ENCODE assay signal across 8 mouse cellular contexts in the genomic region with DNA sequence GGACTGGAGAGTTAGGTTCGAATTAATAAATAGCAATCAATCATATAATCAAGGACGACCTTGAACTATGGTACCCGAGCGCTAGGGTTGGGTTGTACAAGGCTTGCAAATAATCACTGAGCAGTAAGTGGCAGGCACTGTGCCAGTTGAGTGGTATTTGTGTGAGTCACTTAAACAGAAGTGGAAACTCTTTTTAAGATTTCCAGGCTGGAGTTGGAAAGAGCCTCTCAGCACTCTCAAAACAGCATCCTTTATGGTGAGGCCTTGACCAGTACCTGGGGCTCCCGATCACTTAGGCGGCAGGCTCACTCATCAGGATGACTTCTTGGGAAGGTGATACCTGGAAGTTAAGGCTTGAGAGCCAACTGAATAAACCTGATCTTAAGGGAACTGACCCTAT. TPM values are rescaled to one million over a fixed set of nuclear protein-coding genes. Genes with fewer than 3 reads are reported as not detected.
DNase-seq lines count a peak whose midpoint lies in the region; ATAC-seq and TF ChIP-seq lines count a peak whose summit lies in the region.

No protein-coding gene starts in this region.

- H3K27me3 ChIP-seq in kidney, adult 2 months (replicated peaks; ENCODE audit: control insufficient read depth, insufficient read depth, low read length), result no peaks in the 10 kb centered on the region
- no peaks in the 10 kb centered on the region for H3K27me3 ChIP-seq in forebrain, postnatal 0 days (ENCODE audit: insufficient read depth, low read length)
- H3K27me3 ChIP-seq in kidney, embryonic 16.5 days (ENCODE audit: insufficient read depth, low read length), result no peaks in the 10 kb centered on the region

- no peaks in the 10 kb centered on the region for H3K9me3 ChIP-seq in forebrain, postnatal 0 days (ENCODE audit: low read length)
- H3K9me3 ChIP-seq in kidney, embryonic 16.5 days (ENCODE audit: low read length), result no peaks in the 10 kb centered on the region

- peak overlapping the region; percentile 94 for H3K27ac ChIP-seq in kidney, adult 2 months (ENCODE audit: insufficient read depth, low read depth, low read length)
- H3K27ac ChIP-seq in forebrain, postnatal 0 days (ENCODE audit: low read depth, low read length), result peak overlapping the region; percentile 100
- H3K27ac ChIP-seq in kidney, embryonic 16.5 days (ENCODE audit: low read length), result peak overlapping the region; percentile 99
- H3K27ac ChIP-seq in macrophage, result peak overlapping the region; percentile 99

- H3K4me2 ChIP-seq in forebrain, postnatal 0 days (ENCODE audit: low read depth), result peak overlapping the region; percentile 97
- H3K4me2 ChIP-seq in kidney, embryonic 16.5 days (replicated peaks; ENCODE audit: low read depth, low read length), result peak overlapping the region; percentile 73

- peaks cover 20% of the 10 kb centered on the region for H3K36me3 ChIP-seq in kidney, adult 2 months (ENCODE audit: control insufficient read depth, insufficient read depth, low read length)
- H3K36me3 ChIP-seq in forebrain, postnatal 0 days (ENCODE audit: insufficient read depth), result peaks cover 62% of the 10 kb centered on the region
- peaks cover 50% of the 10 kb centered on the region for H3K36me3 ChIP-seq in kidney, embryonic 16.5 days (ENCODE audit: insufficient read depth, low read length)
- peaks cover 47% of the 10 kb centered on the region for H3K36me3 ChIP-seq in macrophage (ENCODE audit: inconsistent target)

- peaks cover 15% of the 10 kb centered on the region for H3K79me2 ChIP-seq in macrophage (ENCODE audit: inconsistent target)

- peaks cover 14% of the 10 kb centered on the region; the same call in 1 of the 2 replicates for H3K4me1 ChIP-seq in kidney, adult 2 months (ENCODE audit: control insufficient read depth, insufficient read depth, low read length)
- H3K4me1 ChIP-seq in forebrain, postnatal 0 days (ENCODE audit: insufficient read depth), result peaks cover 22% of the 10 kb centered on the region
- peaks cover 31% of the 10 kb centered on the region for H3K4me1 ChIP-seq in kidney, embryonic 16.5 days (ENCODE audit: insufficient read depth, low read length)

- no peak for ATAC-seq in forebrain, postnatal 0 days
- no peak for ATAC-seq in kidney, embryonic 16.5 days (ENCODE audit: low FRiP score, low TSS enrichment)

- peak; percentile 44 for DNase-seq in kidney, adult 2 months
- DNase-seq in kidney, adult 8-10 months, result no peak
- peak; percentile 70 for DNase-seq in adipocyte (ENCODE audit: low spot score)
- no peak for DNase-seq in forebrain, postnatal 0 days
- no peak for DNase-seq in c-Kit-positive CD71-positive TER-119-positive erythroid progenitor cells, embryonic 14.5 days (ENCODE audit: low spot score)
- no peak for DNase-seq in layer of hippocampus, adult 9-10 months (ENCODE audit: low spot score)

- no peak for TF ChIP-seq POLR2A in kidney, adult 2 months (IDR thresholded peaks at IDR 0.05; ENCODE audit: low read depth, low read length)

- TF ChIP-seq CTCF in kidney, adult 2 months (conservative IDR thresholded peaks at IDR 0.05; ENCODE audit: insufficient read depth, insufficient read length, low read depth, low read length), result no peak
- TF ChIP-seq CTCF in forebrain, postnatal 0 days (IDR thresholded peaks at IDR 0.05; ENCODE audit: low read depth), result no peak

- WGBS in kidney, adult 2 months, result 25% methylated on average over 6 of the region's 6 CpGs
- WGBS in forebrain, postnatal 0 days, result 56% methylated on average over 6 of the region's 6 CpGs
- 25% methylated on average over 6 of the region's 6 CpGs for WGBS in kidney, embryonic 16.5 days
- 75% methylated on average over 6 of the region's 6 CpGs for WGBS in macrophage (ENCODE audit: missing documents)

- H3K9ac ChIP-seq in forebrain, postnatal 0 days, result peak overlapping the region; percentile 73
- peak overlapping the region; percentile 100 for H3K9ac ChIP-seq in kidney, embryonic 16.5 days (replicated peaks; ENCODE audit: low read length)

- H3K4me3 ChIP-seq in kidney, adult 2 months (ENCODE audit: insufficient read depth, low read depth, low read length), result peak overlapping the region; percentile 60
- H3K4me3 ChIP-seq in forebrain, postnatal 0 days (ENCODE audit: low read depth, low read length), result peak overlapping the region; percentile 93
- H3K4me3 ChIP-seq in kidney, embryonic 16.5 days (ENCODE audit: low read length), result peak overlapping the region; percentile 100
- peak overlapping the region; percentile 96 for H3K4me3 ChIP-seq in macrophage (ENCODE audit: inconsistent target)

RNA-seq across cellular contexts. Expression of gene Atf4, which starts 0.8 kb away (rescaled TPM):
- polyA plus RNA-seq in kidney, adult 2 months (2012; rRNA removed), result 92.3 and 126 TPM in 2 replicates
- 163 and 164 TPM in 2 replicates for total RNA-seq in forebrain, postnatal 0 days (2014; rRNA removed)
- polyA plus RNA-seq in forebrain, postnatal 0 days (2015; fragmentation: Nextera tagmentation; extraction: Ambion mirVana), result 103 and 109 TPM in 2 replicates
- 127 and 132 TPM in 2 replicates for polyA plus RNA-seq in kidney, embryonic 16.5 days (2015; fragmentation: Nextera tagmentation; extraction: Ambion mirVana)
- 100 to 1,000 TPM in 24 of 26 experiments, 10 to 100 TPM in 2; 83.4 to 184 (median 141) TPM for total RNA-seq in macrophage (2018; cell fraction: chromatin; rRNA removed)
- total RNA-seq in macrophage (2018; cell fraction: cytosol; rRNA removed), result 100 to 1,000 TPM in 25 of 26 experiments, 10 to 100 TPM in 1; 89.8 to 398 (median 191) TPM
- 100 to 1,000 TPM; 148 to 370 (median 282) TPM for total RNA-seq in macrophage (2018; cell fraction: nucleus; rRNA removed)
- 80.3 to 97.1 TPM (median 95.4 TPM) in 3 replicates for polyA plus RNA-seq in macrophage (2018)

RNA-seq across cellular contexts. Expression of gene Rps19bp1, which starts 9.9 kb away (rescaled TPM):
- polyA plus RNA-seq in kidney, adult 2 months (2012; rRNA removed), result 25.8 and 29.9 TPM in 2 replicates
- 38.7 and 56.6 TPM in 2 replicates for total RNA-seq in forebrain, postnatal 0 days (2014; rRNA removed)
- 84.7 and 98.9 TPM in 2 replicates for polyA plus RNA-seq in forebrain, postnatal 0 days (2015; fragmentation: Nextera tagmentation; extraction: Ambion mirVana)
- 48.5 and 50.8 TPM in 2 replicates for polyA plus RNA-seq in kidney, embryonic 16.5 days (2015; fragmentation: Nextera tagmentation; extraction: Ambion mirVana)
- total RNA-seq in macrophage (2018; cell fraction: chromatin; rRNA removed), result 10 to 100 TPM in 8 of 26 experiments, 1 to 10 TPM in 18; 1.8 to 18.5 (median 7.6) TPM
- total RNA-seq in macrophage (2018; cell fraction: cytosol; rRNA removed), result 10 to 100 TPM; 24.2 to 45.7 (median 35.4) TPM
- total RNA-seq in macrophage (2018; cell fraction: nucleus; rRNA removed), result 10 to 100 TPM in 14 of 26 experiments, 1 to 10 TPM in 12; 4.0 to 20.9 (median 10.4) TPM
- 26.4 to 49.1 TPM (median 28.5 TPM) in 3 replicates for polyA plus RNA-seq in macrophage (2018)

RNA-seq across cellular contexts. Expression of gene AC140267.1, which starts 18.6 kb away (rescaled TPM):
- polyA plus RNA-seq in kidney, adult 2 months (2012; rRNA removed), result not detected in 2 replicates
- not detected in 2 replicates for total RNA-seq in forebrain, postnatal 0 days (2014; rRNA removed)
- not detected in 2 replicates for polyA plus RNA-seq in forebrain, postnatal 0 days (2015; fragmentation: Nextera tagmentation; extraction: Ambion mirVana)
- polyA plus RNA-seq in kidney, embryonic 16.5 days (2015; fragmentation: Nextera tagmentation; extraction: Ambion mirVana), result 3.3 TPM in 1 of 2 replicates, not detected in the other
- total RNA-seq in macrophage (2018; cell fraction: chromatin; rRNA removed), result not detected
- total RNA-seq in macrophage (2018; cell fraction: cytosol; rRNA removed), result not detected
- not detected for total RNA-seq in macrophage (2018; cell fraction: nucleus; rRNA removed)
- not detected in 3 replicates for polyA plus RNA-seq in macrophage (2018)

RNA-seq across cellular contexts. Expression of gene Mief1, which starts 20.4 kb away (rescaled TPM):
- 16.3 and 16.9 TPM in 2 replicates for polyA plus RNA-seq in kidney, adult 2 months (2012; rRNA removed)
- 28.1 and 37.0 TPM in 2 replicates for total RNA-seq in forebrain, postnatal 0 days (2014; rRNA removed)
- 13.5 and 20.0 TPM in 2 replicates for polyA plus RNA-seq in forebrain, postnatal 0 days (2015; fragmentation: Nextera tagmentation; extraction: Ambion mirVana)
- 36.3 and 38.1 TPM in 2 replicates for polyA plus RNA-seq in kidney, embryonic 16.5 days (2015; fragmentation: Nextera tagmentation; extraction: Ambion mirVana)
- total RNA-seq in macrophage (2018; cell fraction: chromatin; rRNA removed), result 10 to 100 TPM; 19.7 to 84.6 (median 51.9) TPM
- 10 to 100 TPM; 14.3 to 33.9 (median 28.8) TPM for total RNA-seq in macrophage (2018; cell fraction: cytosol; rRNA removed)
- 10 to 100 TPM; 18.9 to 59.3 (median 38.4) TPM for total RNA-seq in macrophage (2018; cell fraction: nucleus; rRNA removed)
- 11.6 to 15.1 TPM (median 13.3 TPM) in 3 replicates for polyA plus RNA-seq in macrophage (2018)

RNA-seq across cellular contexts. Expression of gene Cacna1i, which starts 32.8 kb away (rescaled TPM):
- polyA plus RNA-seq in kidney, adult 2 months (2012; rRNA removed), result 0.16 and 0.89 TPM in 2 replicates
- total RNA-seq in forebrain, postnatal 0 days (2014; rRNA removed), result 11.1 and 12.5 TPM in 2 replicates
- 0.34 and 0.58 TPM in 2 replicates for polyA plus RNA-seq in forebrain, postnatal 0 days (2015; fragmentation: Nextera tagmentation; extraction: Ambion mirVana)
- polyA plus RNA-seq in kidney, embryonic 16.5 days (2015; fragmentation: Nextera tagmentation; extraction: Ambion mirVana), result not detected in 2 replicates
- not detected for total RNA-seq in macrophage (2018; cell fraction: chromatin; rRNA removed)
- not detected for total RNA-seq in macrophage (2018; cell fraction: cytosol; rRNA removed)
- total RNA-seq in macrophage (2018; cell fraction: nucleus; rRNA removed), result not detected
- polyA plus RNA-seq in macrophage (2018), result not detected in 3 replicates

Comparison
In these comparisons a context has a peak if more than half of its experiments do, and no peak if none do; other contexts are left out.
1. DNase-seq: peak in kidney, adult 2 months (single experiment) and adipocyte (single experiment); none in kidney, adult 8-10 months (0 of 2), forebrain, postnatal 0 days (single experiment), c-Kit-positive CD71-positive TER-119-positive erythroid progenitor cells, embryonic 14.5 days (single experiment) and layer of hippocampus, adult 9-10 months (single experiment).
2. Peak in every context shown above with its lines, with median percentiles within 50 percentile points of each other: H3K27ac ChIP-seq and H3K4me3 ChIP-seq.